Mouse (Mus musculus) heart, adult 2 months (tissue): ENCODE measurements around the gene Ncor2. TPM values are rescaled to one million over a fixed set of nuclear protein-coding genes. Genes with fewer than 3 reads are reported as not detected.

Source experiments
- DNase-seq, 2 experiments: peaks; one replicate each; pipeline ENCODE4 v3.0.0; 2021
- H3K27ac ChIP-seq: fragments of 200-600 bp; 2 replicates; pipeline ENCODE4 v1.8.1; 2022
- H3K27me3 ChIP-seq: fragments of 200-500 bp; 2 replicates; pipeline ENCODE4 v1.6.1; 2012; ENCODE audit warnings: mild to moderate bottlenecking, low read length, inconsistent platforms, mixed read lengths; ENCODE audit not compliant: control insufficient read depth, insufficient read depth
- H3K36me3 ChIP-seq: fragments of 200-500 bp; 2 replicates; pipeline ENCODE4 v1.6.1; 2012; ENCODE audit warnings: low read length, inconsistent platforms; ENCODE audit not compliant: control insufficient read depth, insufficient read depth
- H3K4me1 ChIP-seq: fragments of 200-500 bp; 2 replicates; pipeline ENCODE4 v1.6.1; 2011; ENCODE audit warnings: low read length; ENCODE audit not compliant: control insufficient read depth, insufficient read depth
- H3K4me3 ChIP-seq: fragments of 200-600 bp; 2 replicates; pipeline ENCODE4 v1.8.1; 2022
- H3K79me2 ChIP-seq: fragments of 200-500 bp; replicated peaks from 2 replicates; pipeline ENCODE4 v1.6.1; 2012; ENCODE audit warnings: mild to moderate bottlenecking, inconsistent platforms, low read length, moderate library complexity, mixed read lengths; ENCODE audit not compliant: control insufficient read depth, insufficient read depth
- H3K9ac ChIP-seq: fragments of 200-500 bp; 2 replicates; pipeline ENCODE4 v1.6.1; 2012; ENCODE audit warnings: low read depth, mild to moderate bottlenecking, control low read depth, inconsistent platforms, low read length, mixed read lengths
- CTCF ChIP-seq: fragments of 200-600 bp; IDR thresholded peaks from 2 replicates; pipeline ENCODE4 v1.8.1; 2022; ENCODE audit warnings: antibody characterized with exemption, mild to moderate bottlenecking, moderate library complexity
- EP300 ChIP-seq: fragments of 200-500 bp; IDR thresholded peaks from 2 replicates; pipeline ENCODE4 v1.6.1; 2011; ENCODE audit warnings: low read depth, low read length, control low read depth; ENCODE audit not compliant: insufficient read depth
- POLR2A ChIP-seq: fragments of 200-500 bp; IDR thresholded peaks from 2 replicates; pipeline ENCODE4 v1.6.1; 2011; ENCODE audit warnings: mild to moderate bottlenecking, low read depth, low read length, control low read depth; ENCODE audit not compliant: insufficient read depth
- WGBS: fragments of 180-500 bp; shearing (Covaris S2); methylation state at CpG from one replicate; pipeline ENCODE4 v1.1.7; 2018; 5-methylcytosine and 5-hydroxymethylcytosine counted together
- intact Hi-C: fragments of 180-260 bp; cut with DNase I; formaldehyde crosslinking; loops from one replicate; pipeline ENCODE4 v1.15.1; 2025
- polyA plus RNA-seq: library from polyadenylated mRNA; depleted of rRNA; stranded (reverse); fragments of >200 nt; gene quantifications from 2 replicates; pipeline ENCODE4 v1.2.3, GENCODE M21; 2012
- total RNA-seq, 2 experiments: library from RNA; stranded (reverse); gene quantifications; 2 replicates each; pipeline ENCODE4 v1.2.3; 2021

The Ncor2 gene
- total and polyA plus RNA-seq, 3 experiments = 39.1 to 77.5 (median 73.5) TPM

DNA sequence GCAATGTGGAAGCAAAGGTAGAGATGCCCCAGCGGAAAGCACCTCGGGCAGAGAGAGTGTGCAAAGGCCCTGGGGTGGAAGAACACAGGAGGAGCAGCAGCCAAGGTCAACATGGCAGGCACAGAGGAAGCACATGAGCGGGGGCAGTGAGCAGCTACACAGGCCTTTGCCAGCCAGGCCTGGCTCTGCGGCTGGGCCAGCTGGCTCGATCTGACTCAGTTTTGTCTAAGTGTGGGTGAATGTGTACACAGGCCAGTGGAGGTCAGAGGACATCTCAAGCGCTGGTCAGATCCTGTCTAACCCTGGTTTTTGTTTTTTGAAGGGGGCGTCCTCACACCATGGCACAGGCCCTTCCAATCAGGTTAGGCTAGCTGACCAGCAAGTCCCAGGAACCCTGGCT is 10.9 kb downstream of the Ncor2 start:
- peak in 1 of 2 experiments; percentile 59 for DNase-seq
- TF ChIP-seq POLR2A = no peak
- TF ChIP-seq EP300 = 0 out of 2 replicates have a peak, but pooled peaks have one; percentile 29
- Histone ChIP-seq H3K9ac (no peak overlapping the region), H3K27me3 (no peaks in the 10 kb centered on the region), H3K27ac (no peak overlapping the region), H3K4me3 (no peak overlapping the region), H3K4me1 (peaks cover 60% of the 10 kb centered on the region), H3K36me3 (peaks cover 3% of the 10 kb centered on the region), H3K79me2 (peaks cover 8% of the 10 kb centered on the region)
- intact Hi-C loops = no loop called here
- WGBS = 56% methylated on average over 7 of the region's 7 CpGs

DNA sequence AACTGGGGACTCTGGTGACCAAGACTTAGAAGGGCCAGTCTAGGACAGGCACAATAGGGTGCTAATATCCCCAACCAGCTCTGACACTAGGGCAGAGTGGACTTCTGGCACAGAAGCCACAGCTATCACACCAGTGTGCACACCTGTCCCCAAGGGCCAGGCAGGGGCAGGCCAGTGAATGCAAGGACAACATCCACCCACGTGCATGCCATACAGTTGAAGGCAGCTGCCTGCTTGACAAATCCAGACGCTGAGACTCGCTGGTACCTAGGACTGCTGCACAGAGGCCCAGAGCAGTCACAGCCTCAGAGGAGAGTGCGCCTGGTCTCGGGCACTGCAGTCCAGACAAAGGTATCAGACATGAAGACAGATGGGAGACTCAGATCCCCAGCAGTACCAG is 11.5 kb downstream of the Ncor2 start:
- peaks cover 8% of the 10 kb centered on the region for H3K79me2 ChIP-seq
- H3K36me3 ChIP-seq = peaks cover 3% of the 10 kb centered on the region
- no peak overlapping the region for H3K27ac ChIP-seq
- intact Hi-C loops = no loop called here
- H3K9ac ChIP-seq = no peak overlapping the region
- H3K4me3 ChIP-seq = no peak overlapping the region
- WGBS = 63% methylated on average over 5 of the region's 5 CpGs
- DNase-seq = no peak
- TF ChIP-seq CTCF = no peak
- no peak for TF ChIP-seq EP300
- no peak for TF ChIP-seq POLR2A
- peaks cover 60% of the 10 kb centered on the region for H3K4me1 ChIP-seq
- no peaks in the 10 kb centered on the region for H3K27me3 ChIP-seq

DNA sequence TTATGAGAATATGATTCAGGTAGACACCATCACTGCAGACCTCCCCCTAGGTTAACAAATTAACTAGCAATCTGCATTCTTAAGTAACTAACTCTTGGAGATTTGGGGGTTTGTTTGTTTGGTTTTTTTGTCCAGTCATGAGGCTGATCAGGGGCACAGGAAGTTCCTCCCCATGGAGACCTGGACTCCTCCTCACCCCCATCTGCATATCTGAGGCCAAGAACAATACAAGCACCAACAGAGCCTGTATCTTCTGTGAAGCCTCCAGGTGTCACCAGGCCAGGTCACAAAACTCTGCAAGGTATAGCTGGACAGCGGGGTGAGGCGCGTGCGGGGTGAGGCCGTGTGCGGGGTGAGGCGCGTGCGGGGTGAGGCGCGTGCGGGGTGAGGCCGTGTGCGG is 13.0 kb downstream of the Ncor2 start:
- H3K27me3 ChIP-seq = no peaks in the 10 kb centered on the region
- TF ChIP-seq EP300 (no peak), CTCF (no peak), POLR2A (no peak)
- 90% methylated on average over 14 of the region's 14 CpGs for WGBS
- H3K4me3 ChIP-seq = no peak overlapping the region
- intact Hi-C loops = loop anchor here (2.0 kb wide), 1 partner anchor 13 kb away; the partner anchor contains the start of gene Ncor2
- peak overlapping the region; percentile 68 for H3K27ac ChIP-seq
- DNase-seq = no peak
- peaks cover 6% of the 10 kb centered on the region for H3K79me2 ChIP-seq
- peaks cover 3% of the 10 kb centered on the region for H3K36me3 ChIP-seq
- H3K4me1 ChIP-seq = peaks cover 56% of the 10 kb centered on the region
- no peak overlapping the region for H3K9ac ChIP-seq

DNA sequence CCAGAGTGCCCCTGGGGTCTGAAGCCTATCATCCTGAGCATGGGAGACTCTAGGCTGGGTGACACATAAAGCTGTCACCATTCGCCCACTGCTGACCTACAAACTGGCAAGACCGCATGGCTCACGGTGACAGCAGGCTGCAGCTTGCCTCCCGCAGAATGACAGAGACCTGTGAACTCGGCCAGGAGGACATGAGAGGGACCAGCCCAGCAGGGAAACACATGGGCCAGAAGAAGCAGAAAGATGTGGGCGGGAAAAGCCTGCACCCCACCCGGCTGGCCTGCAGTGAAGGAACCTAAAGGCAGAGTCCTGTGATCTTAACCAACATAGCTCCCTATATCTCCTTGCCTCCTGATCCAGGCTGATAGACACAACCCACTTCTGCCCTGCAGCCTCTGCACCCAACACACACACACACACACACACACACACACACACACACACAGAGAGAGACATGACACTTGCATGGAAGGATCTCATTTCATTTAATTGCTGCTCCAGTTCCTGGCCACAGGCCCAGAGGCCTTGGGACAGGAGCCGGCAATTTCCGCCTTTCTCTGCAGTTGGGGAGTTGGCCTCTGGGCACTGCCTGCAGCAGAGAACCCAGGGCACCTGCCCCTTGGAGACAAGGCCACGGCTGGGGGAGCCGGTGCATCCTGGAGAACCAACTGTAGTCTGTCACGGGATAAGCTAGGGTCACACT is 14.4 kb downstream of the Ncor2 start:
- Histone ChIP-seq H3K36me3 (peaks cover 3% of the 10 kb centered on the region), H3K4me3 (no peak overlapping the region), H3K4me1 (peaks cover 52% of the 10 kb centered on the region), H3K27me3 (no peaks in the 10 kb centered on the region), H3K9ac (0 out of 2 replicates have a peak overlapping the region, but pooled peaks have one; percentile 13), H3K79me2 (peaks cover 2% of the 10 kb centered on the region), H3K27ac (peak overlapping the region; percentile 68)
- intact Hi-C loops = loop anchor here (2.0 kb wide), 1 partner anchor 14 kb away; the partner anchor contains the start of gene Ncor2
- 10% methylated on average over 12 of the region's 12 CpGs for WGBS
- peak; percentile 79 to 81 for DNase-seq
- TF ChIP-seq EP300 = 0 out of 2 replicates have a peak, but pooled peaks have one; percentile 50
- peak; percentile 34 for TF ChIP-seq CTCF
- 0 out of 2 replicates have a peak, but pooled peaks have one; percentile 27 for TF ChIP-seq POLR2A

DNA sequence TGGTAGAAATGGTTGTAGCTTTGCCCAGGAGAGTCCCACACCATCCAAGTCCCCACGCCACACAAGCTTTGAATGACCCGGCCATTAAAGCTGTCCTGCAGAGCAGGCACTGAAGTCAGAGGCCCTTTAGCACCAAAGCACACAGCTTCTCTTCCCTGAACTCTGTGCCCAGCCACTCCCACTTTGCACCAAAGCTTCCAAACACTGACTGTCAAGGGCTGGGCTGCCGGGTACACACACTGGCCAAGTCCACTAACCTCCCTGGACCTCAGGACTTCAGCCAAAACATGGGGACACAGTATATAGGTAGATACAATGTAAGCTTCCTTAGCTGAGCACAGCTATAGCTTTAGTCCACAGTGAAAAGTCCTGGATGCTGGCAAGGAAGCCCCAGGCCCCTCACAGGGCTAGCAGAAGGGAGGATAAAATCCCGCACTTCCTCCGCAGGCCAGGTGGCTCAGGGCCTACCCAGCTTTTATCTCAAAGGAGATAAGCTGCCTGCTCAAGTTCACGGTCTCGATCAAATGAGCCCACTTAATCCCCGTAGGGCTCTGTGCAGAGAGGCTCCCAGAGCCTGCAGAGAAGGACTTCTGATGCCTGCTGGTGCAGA is 15.5 kb downstream of the Ncor2 start:
- peak overlapping the region; percentile 21 for H3K9ac ChIP-seq
- peaks cover 4% of the 10 kb centered on the region for H3K79me2 ChIP-seq
- 31% methylated on average over 8 of the region's 8 CpGs for WGBS
- H3K36me3 ChIP-seq = peaks cover 3% of the 10 kb centered on the region
- H3K4me3 ChIP-seq = no peak overlapping the region
- no peak overlapping the region; the same call in 1 of the 2 replicates for H3K27ac ChIP-seq
- intact Hi-C loops = loop anchor here (2.0 kb wide), 1 partner anchor 15 kb away; the partner anchor contains the start of gene Ncor2
- H3K27me3 ChIP-seq = no peaks in the 10 kb centered on the region
- TF ChIP-seq EP300 (no peak), CTCF (no peak), POLR2A (no peak)
- no peak for DNase-seq
- peaks cover 54% of the 10 kb centered on the region for H3K4me1 ChIP-seq

DNA sequence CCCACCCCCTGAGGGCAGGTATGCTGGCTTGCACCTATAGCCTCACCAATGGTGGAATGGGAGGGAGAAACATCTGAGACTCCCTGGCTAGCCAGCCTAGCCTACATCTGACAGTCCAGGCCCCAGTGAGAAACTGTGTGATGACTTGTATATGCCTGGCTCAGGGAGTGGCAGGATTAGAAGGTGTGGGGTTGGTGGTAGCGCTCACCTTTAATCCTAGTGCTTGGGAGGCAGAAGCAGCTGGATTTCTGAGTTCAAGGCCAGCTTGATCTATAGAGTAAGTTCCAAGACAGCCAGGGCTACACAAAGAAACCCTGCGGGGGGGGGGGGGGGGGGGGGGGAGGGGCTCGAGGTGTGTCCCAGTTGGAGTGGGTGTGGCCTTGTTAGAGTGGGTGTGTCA is 16.6 kb downstream of the Ncor2 start:
- Histone ChIP-seq H3K27ac (no peak overlapping the region), H3K36me3 (peaks cover 3% of the 10 kb centered on the region), H3K9ac (no peak overlapping the region), H3K27me3 (no peaks in the 10 kb centered on the region), H3K4me1 (peaks cover 58% of the 10 kb centered on the region), H3K4me3 (no peak overlapping the region), H3K79me2 (peaks cover 7% of the 10 kb centered on the region)
- no peak for DNase-seq
- TF ChIP-seq EP300 (no peak), CTCF (no peak), POLR2A (no peak)
- 30% methylated on average over 3 of the region's 3 CpGs for WGBS
- intact Hi-C loops = no loop called here
